Mouse (Mus musculus): ENCODE data around the gene Rae1.

Rae1 gene

DNA sequence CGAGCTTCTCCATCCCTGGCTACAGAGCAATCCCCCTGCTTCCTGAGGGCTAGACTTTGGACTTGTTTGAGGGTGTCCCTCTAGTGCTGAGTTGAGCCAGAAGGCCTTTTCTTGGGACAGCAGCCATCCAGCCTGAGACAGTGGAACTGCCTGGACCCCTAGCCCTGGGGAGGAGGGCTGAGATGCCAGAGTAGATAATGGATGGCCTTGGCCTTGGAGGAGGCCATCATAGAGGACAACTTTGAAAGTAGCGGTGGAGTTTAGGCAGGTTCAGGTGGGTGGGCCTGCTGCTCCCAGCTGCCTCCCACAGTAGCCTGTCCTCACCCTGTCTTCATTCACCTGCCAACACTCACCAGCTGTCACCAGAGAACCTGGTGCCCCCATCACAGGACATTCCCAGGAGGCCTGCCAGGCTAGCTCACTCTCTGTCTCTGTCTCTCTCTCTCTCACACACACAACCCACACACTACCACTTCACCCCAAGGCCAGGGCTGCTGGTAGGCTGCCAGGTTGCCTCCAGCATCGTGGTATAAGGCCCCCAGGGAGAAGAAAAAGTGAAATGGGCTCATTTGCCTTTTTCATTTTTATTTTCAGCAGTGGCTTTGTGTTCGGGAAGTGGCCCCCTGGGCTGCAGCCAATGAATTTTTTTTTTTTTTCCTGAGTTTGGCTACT is 28.0 kb downstream of the Rae1 start:
- DNase-seq: peak; percentile 20

DNA sequence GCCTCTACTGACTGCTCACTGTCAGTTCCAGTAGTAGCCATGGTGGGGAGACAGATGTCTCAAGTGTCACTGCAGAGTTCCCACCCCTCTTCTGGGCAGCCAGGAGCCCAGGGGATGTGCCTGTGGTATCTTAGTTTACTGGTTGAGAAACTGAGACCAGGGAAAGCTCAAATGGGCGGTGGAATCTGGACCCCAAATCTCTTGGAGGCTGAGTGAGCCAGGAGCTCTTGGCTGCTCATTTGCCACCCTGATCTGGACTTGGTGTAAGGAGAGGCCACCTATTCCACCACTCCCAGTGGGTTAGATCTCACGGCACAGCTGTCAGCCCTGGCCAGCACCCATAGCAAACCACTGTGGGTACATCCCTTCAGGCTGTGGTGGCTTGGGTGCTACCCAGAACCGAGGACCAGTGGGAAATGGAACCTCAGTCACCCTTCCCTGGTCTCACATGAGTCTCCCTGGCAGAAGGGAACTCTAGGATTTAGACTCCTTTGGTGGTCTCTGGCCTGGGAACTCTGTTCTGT is 28.7 kb downstream of the Rae1 start:
- peak; percentile 10 for DNase-seq

- DNase-seq: no peak
These were observed 30.8 kb downstream of the Rae1 start for GRCm38 (mm10) chr2:173030591-173031338.

DNA sequence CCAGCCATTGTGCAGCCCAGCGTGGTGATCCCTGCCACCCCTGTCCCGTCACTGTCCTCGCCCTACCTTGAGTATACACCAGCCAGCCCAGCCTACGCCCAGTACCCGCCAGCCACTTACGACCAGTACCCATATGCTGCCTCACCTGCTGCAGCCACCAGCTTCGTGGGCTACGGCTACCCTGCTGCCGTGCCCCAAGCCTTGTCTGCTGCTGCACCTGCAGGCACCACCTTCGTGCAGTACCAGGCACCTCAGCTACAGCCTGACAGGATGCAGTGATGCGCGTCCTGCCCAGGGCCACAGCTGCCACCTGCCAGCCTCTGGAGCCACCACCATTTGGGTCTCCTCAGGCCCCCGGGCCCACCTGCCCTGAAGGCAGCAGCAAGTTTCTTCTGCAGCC is 33.6 kb downstream of the Rae1 start:
- DNase-seq: peak; percentile 71

- DNase-seq: no peak
These were observed 35.1 kb downstream of the Rae1 start for GRCm38 (mm10) chr2:173034998-173035397.

DNA sequence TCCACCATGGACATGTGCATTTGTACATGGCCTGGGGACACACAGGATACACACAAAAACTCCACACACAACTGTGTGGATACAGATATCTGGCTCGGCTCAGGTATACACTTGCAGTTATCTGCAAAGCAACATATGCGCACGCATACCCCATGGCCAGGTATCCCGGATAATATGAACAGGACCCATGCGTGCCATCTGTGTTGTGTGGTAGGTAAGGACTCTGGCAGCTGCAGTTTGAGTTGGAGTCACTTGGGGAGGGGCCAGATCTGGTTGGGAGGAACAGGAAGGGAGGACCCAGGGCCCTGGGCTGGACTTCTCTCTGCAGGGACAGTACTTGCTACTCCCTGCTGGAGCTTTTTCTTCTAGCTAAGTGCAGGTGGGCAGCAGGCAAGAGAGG is 35.7 kb downstream of the Rae1 start:
- DNase-seq: no peak

GRCm38 (mm10) chr2:173036055-173036454 is 36.1 kb downstream of the Rae1 start:
- DNase-seq: no peak

GRCm38 (mm10) chr2:173036611-173037010 is 36.7 kb downstream of the Rae1 start:
- DNase-seq: no peak

DNA sequence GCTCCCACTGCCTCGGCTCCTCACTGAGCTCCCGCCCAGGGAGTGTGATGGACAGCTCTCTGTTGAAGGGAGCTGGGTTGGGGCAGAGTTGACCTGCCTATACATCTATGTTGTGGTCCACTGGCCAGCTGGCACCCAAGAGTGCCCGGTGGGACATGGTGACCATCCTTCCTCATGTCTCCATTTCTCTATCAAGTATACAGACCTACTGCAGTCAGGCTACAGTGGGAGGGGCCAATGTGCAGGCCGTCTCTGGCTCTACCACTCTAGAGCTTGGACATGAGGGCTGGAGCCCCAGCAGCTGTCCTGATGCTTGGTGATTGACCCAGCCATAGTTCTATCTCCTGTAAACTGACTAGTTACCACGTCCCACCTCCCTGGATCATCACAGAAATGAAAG is 37.4 kb downstream of the Rae1 start:
- DNase-seq: no peak

- DNase-seq: peak; percentile 73
These were observed 38.1 kb downstream of the Rae1 start for GRCm38 (mm10) chr2:173037827-173038607.

DNA sequence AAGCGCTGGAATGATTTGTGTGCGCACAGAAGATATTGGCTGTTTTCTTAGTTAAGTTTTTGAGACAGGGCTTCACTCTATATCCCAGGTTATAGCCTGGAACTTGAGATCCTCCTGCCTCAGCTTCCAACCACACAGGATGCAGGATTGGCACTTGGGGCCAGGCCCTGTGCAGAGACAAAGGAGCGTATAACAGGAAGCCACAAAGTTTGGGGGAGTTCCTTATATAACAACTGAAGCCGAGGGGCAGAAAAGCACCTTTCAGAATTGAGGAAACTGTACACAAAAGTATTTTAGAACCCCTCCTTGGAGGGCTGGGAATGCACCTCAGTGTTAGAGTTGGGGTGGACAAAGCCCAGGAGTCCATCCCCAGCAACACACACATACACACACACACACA is 39.1 kb downstream of the Rae1 start:
- no peak for DNase-seq

GRCm38 (mm10) chr2:173040803-173041202 is 40.9 kb downstream of the Rae1 start:
- no peak for DNase-seq

DNA sequence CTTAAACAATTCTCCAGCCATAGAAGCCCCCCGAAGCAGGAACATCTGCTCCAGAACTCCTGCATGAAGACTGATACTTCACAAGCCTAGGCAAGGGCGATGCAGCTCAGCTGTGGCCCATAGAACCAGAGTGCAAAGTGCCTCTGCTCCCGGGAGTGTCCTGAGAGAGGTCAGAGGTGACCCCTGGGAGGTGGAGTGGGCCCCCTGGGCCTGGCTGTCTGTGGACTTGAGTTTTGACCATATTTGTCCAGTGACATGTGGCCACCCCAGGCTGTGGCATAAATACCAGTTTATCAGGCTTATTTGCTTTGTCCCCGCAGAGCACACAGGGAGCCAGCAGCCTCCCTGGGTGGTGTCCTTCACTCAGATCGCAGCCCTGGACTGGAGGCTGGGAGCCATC is 41.3 kb downstream of the Rae1 start:
- no peak for DNase-seq

GRCm38 (mm10) chr2:173041893-173042292 is 42.0 kb downstream of the Rae1 start:
- DNase-seq: no peak

GRCm38 (mm10) chr2:173042504-173043162 is 42.7 kb downstream of the Rae1 start:
- no peak for DNase-seq

DNA sequence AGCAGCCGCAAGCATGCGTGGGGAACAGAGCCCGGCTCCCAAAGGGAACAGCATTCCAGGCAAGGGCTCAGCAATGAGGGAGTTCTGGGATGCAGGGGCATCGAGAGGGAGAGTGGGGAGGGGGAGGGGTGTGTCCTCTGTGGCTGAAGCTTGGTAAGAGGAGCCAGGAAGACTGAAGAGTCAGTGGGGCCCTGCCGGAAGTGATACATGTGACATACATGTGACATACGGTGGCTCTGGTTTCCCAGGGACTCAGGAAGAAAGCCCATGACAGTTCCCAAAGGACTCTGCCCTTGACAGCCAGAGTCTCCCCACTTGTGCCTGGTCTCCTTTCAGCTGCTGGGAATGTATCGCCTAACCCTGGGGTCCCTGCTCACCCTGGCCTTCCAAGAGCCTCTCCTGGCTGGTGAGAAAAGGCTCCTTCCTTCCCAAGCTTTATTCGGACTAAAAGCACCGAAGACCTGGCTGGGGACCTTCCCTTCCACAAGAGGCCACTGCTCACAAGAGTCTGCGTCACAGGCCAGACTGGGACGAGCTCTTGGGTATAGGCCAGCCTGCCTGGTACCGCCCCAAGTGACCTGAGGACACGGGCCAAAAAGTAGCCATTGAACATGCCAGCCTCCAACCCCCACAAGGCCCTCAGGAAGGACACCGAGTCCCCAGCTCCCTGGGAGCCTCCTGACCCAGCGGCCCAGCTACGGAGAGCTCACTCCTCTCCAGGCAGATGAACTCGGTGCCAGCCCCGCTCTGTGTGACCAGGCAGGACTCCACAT is 44.5 kb downstream of the Rae1 start:
- DNase-seq: peak; percentile 45

DNA sequence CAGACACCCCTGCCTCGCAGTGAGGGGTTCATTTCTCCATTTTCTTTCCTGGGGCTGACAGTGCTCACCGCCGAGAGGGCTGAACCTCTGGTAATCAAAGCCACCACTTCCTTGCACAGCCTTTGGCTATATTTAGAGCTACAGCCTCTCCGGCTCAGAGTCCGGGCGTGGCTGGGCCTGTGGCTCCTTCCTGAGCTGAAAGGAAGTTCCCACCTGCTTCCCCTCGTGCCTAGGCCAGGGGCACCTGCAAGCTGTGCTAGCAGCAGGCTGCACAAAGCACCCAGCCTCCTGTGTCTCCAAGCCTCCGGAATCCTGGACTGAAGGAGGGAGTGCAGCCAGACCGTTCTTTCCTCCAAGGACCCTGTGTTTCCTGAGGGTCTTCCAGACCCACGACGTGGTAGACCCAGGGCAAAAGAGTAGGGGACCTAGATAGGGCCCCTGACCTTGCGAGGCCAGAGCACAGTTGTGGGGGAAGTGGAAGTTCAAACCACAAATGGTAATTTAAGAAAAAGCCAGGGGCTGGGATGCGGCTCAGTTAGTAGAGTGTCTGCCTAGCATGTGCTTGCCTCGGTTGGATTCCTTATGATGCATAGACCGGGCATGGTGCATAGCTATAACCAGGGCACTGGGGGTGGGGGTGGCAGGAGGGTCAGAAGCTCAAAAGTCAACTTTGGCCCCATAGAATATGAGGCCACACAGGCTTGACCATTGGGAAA is 46.8 kb downstream of the Rae1 start:
- peak; percentile 89 for DNase-seq

GRCm38 (mm10) chr2:173047471-173047870 is 47.6 kb downstream of the Rae1 start:
- DNase-seq: no peak

DNA sequence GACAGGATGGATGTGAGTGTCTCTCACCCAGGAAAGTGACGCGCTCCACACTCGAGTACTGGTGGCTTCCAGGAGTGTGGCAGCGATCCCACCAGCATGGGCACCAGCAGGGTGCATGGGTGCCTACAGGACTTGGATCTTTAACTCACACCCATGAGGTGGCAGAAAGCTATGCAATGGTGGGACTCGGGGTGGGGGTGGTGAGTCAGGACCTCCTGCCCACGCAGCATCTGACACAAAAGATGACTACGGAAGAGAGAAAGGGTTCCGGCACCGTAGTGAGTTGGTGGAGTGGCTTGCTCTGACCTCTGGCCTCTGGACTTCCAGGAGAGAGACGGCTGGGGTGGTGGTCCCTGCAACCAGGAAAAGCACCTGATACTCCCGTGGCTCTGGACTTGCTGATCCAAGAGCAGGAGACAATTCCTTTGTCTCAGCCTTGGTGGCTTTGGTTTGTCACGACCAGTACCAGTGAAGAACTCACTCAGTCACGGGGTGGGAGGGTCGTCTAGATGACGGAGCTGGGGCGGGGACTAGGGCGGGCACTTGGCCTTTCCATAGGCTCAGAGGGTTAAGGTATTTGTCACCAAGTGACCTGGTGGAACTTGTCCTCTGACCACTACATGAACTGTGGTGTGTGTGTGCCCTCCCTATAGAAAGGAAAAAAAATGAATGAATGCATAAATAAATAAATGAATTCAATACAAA is 48.3 kb downstream of the Rae1 start:
- no peak for DNase-seq

DNA sequence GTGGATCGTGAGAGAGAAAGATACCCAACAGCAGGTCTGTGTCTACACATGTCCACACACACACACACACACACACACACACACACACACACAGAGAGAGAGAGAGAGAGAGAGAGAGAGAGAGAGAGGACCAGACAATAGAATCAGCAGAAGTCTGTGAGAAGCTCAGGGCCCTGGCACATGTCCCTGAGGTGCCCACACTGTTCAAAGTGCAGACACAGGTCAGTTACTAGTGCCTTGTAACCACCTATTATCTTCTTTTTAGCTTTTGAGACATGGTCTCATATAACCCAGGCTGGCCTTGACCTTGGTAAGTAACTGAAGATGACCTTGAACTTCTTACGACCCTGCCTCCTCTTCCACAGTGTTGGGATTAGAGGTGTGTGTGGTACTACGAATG is 49.3 kb downstream of the Rae1 start:
- no peak for DNase-seq

DNA sequence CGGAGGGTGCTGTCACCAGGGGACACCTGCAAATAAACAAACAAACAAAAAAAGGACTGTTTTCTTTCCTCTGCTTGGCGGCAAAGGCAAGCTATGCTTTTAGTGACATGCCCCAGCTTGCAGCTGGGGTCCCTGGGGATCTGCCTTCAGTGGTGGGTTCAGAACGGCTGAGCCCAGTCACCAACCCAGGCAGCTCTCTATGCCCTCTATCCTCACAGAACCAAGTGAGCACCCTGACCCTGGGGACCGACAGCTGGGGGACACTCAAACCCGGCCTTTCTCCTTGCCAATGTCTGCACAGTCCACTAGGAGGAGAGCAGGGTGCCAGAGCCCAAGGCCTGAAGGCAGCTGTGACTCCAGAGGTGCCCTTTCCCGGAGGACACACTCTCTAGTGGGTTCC is 49.9 kb downstream of the Rae1 start:
- DNase-seq: peak; percentile 4
